Comparison of ENCODE assay signal across 31 mouse cellular contexts in the genomic region with DNA sequence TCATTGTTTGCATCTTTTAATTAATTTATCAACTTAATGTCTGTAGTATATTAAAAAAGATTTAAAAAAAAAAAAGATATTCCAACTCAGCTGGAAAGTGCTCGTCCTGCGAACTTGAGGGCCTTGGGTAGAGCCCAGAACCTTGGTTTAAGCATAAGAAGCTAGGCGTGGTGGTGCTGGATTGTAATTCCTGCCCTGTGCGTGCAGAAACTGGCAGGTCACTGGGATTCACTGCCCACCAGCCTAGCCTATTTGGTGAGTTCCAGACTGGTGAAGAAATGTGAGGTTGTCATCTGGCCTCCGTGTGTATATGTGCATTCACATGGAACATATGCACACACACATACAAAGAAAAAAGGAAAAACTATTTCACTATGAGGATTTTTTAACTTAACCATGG.
"Had no signal": no experiment of that assay in that cellular context is flagged by ENCODE, and none has a peak within 500 bp of the region (broad histone marks: within the 10 kb centered on the region; RNA-seq: fewer than 3 reads in every experiment).

No protein-coding gene starts in this region.

- H3K9ac ChIP-seq: limb, embryonic 12.5 days; limb, embryonic 13.5 days; limb, embryonic 15.5 days; liver, embryonic 12.5 days; liver, embryonic 13.5 days; liver, embryonic 14.5 days; liver, embryonic 15.5 days; liver, postnatal 0 days; lung, embryonic 14.5 days; lung, embryonic 15.5 days; midbrain, embryonic 12.5 days; midbrain, embryonic 15.5 days; neural tube, embryonic 12.5 days had no signal

- H3K4me3 ChIP-seq: left cerebral cortex, adult 2 months; limb, embryonic 10.5 days; limb, embryonic 12.5 days; limb, embryonic 13.5 days; limb, embryonic 15.5 days; liver, embryonic 12.5 days; liver, embryonic 13.5 days; liver, embryonic 15.5 days; lung, embryonic 15.5 days; megakaryocyte, embryonic 14.5 days; midbrain, embryonic 10.5 days; midbrain, embryonic 12.5 days; midbrain, embryonic 15.5 days; myocyte; neural tube, embryonic 12.5 days had no signal

- H3K27ac ChIP-seq: left cerebral cortex, adult 2 months; limb, embryonic 10.5 days; limb, embryonic 12.5 days; limb, embryonic 13.5 days; limb, embryonic 15.5 days; liver, embryonic 12.5 days; liver, embryonic 13.5 days; liver, embryonic 14.5 days; liver, embryonic 15.5 days; lung, embryonic 15.5 days; macrophage; midbrain, embryonic 10.5 days; midbrain, embryonic 12.5 days; midbrain, embryonic 15.5 days; neural tube, embryonic 12.5 days had no signal

- H3K27me3 ChIP-seq: limb, embryonic 12.5 days; limb, embryonic 13.5 days; limb, embryonic 15.5 days; liver, embryonic 12.5 days; liver, embryonic 13.5 days; liver, embryonic 15.5 days; lung, embryonic 15.5 days; megakaryocyte, embryonic 14.5 days; midbrain, embryonic 12.5 days; midbrain, embryonic 15.5 days; neural tube, embryonic 12.5 days had no signal

- ATAC-seq: liver, embryonic 12.5 days; liver, postnatal 0 days; lung, postnatal 0 days; midbrain, embryonic 15.5 days; midbrain, embryonic 16.5 days had no signal

- H3K4me2 ChIP-seq: limb, embryonic 12.5 days; limb, embryonic 13.5 days; limb, embryonic 15.5 days; liver, embryonic 11.5 days; liver, embryonic 12.5 days; liver, embryonic 13.5 days; liver, embryonic 15.5 days; lung, embryonic 14.5 days; lung, embryonic 15.5 days; midbrain, embryonic 12.5 days; midbrain, embryonic 15.5 days; neural tube, embryonic 12.5 days had no signal

- DNase-seq: left cerebral cortex, postnatal 4 days; liver; liver, embryonic 13.5 days; liver, postnatal 0 days; lung, adult 18-20 months; lung, adult 2 months; lung, embryonic 14.5 days; lung, postnatal 10 days; lung, postnatal 14 days; lung, postnatal 36 days; lung, postnatal 4 days; midbrain, embryonic 14.5 days had no signal

- H3K9me3 ChIP-seq: limb, embryonic 10.5 days; limb, embryonic 12.5 days; limb, embryonic 13.5 days; limb, embryonic 15.5 days; liver, embryonic 12.5 days; liver, embryonic 13.5 days; liver, embryonic 15.5 days; lung, embryonic 15.5 days; megakaryocyte, embryonic 14.5 days; midbrain, embryonic 10.5 days; midbrain, embryonic 12.5 days; midbrain, embryonic 15.5 days; neural tube, embryonic 12.5 days had no signal

- H3K4me1 ChIP-seq: limb, embryonic 12.5 days; limb, embryonic 13.5 days; limb, embryonic 15.5 days; liver, embryonic 12.5 days; liver, embryonic 13.5 days; liver, embryonic 15.5 days; lung, embryonic 15.5 days; megakaryocyte, embryonic 14.5 days; midbrain, embryonic 15.5 days; neural tube, embryonic 12.5 days had no signal
